Comparison of ENCODE assay signal across 25 mouse cellular contexts in genomic region chr5:151052331-151052730, GRCm38 (mm10).
"Had no signal": no experiment of that assay in that cellular context is flagged by ENCODE, and none has a peak within 500 bp of the region (broad histone marks: within the 10 kb centered on the region; RNA-seq: fewer than 3 reads in every experiment).

No protein-coding gene starts in this region.

- H3K27ac ChIP-seq: embryonic facial prominence, embryonic 10.5 days; embryonic facial prominence, embryonic 12.5 days; embryonic facial prominence, embryonic 13.5 days; embryonic facial prominence, embryonic 15.5 days; forebrain, embryonic 10.5 days; forebrain, embryonic 12.5 days; forebrain, embryonic 13.5 days; forebrain, embryonic 15.5 days; gastrocnemius, adult 2 months had no signal

- H3K27me3 ChIP-seq: embryonic facial prominence, embryonic 12.5 days; embryonic facial prominence, embryonic 13.5 days; embryonic facial prominence, embryonic 15.5 days; forebrain, embryonic 12.5 days; forebrain, embryonic 13.5 days; forebrain, embryonic 15.5 days had no signal

- H3K4me3 ChIP-seq: embryonic facial prominence, embryonic 10.5 days; embryonic facial prominence, embryonic 12.5 days; embryonic facial prominence, embryonic 13.5 days; embryonic facial prominence, embryonic 15.5 days; erythroblast, embryonic 14.5 days; forebrain, embryonic 10.5 days; forebrain, embryonic 12.5 days; forebrain, embryonic 13.5 days; forebrain, embryonic 15.5 days; gastrocnemius, adult 2 months had no signal

- H3K9me3 ChIP-seq: embryonic facial prominence, embryonic 12.5 days; embryonic facial prominence, embryonic 13.5 days; forebrain, embryonic 12.5 days; forebrain, embryonic 13.5 days; forebrain, embryonic 15.5 days had no signal

- H3K4me2 ChIP-seq: embryonic facial prominence, embryonic 12.5 days; embryonic facial prominence, embryonic 13.5 days; embryonic facial prominence, embryonic 15.5 days; forebrain, embryonic 12.5 days; forebrain, embryonic 13.5 days; forebrain, embryonic 15.5 days; heart, embryonic 11.5 days had no signal

- DNase-seq: cerebellum, adult 8-10 months; cerebellum, adult 9-10 months; cerebellum, adult 9-11 months; cerebellum, postnatal 10 days; cerebellum, postnatal 14 days; cerebellum, postnatal 25 days; cerebellum, postnatal 36 days; embryo, embryonic 11 days; forebrain, postnatal 0 days; gastrocnemius, adult 2 months; gastrocnemius, postnatal 10 days; gastrocnemius, postnatal 14 days; gastrocnemius, postnatal 25 days; gastrocnemius, postnatal 36 days; heart, adult 18-20 months had no signal

- H3K36me3 ChIP-seq: forebrain, embryonic 12.5 days; forebrain, embryonic 15.5 days had no signal

- H3K9ac ChIP-seq: embryonic facial prominence, embryonic 12.5 days; embryonic facial prominence, embryonic 13.5 days; embryonic facial prominence, embryonic 15.5 days; forebrain, embryonic 12.5 days; forebrain, embryonic 13.5 days; forebrain, embryonic 15.5 days; forebrain, postnatal 0 days had no signal
